Mouse (Mus musculus) adrenal gland, postnatal 4 days (tissue): ENCODE data around the gene Otud4. TPM values are rescaled to one million over a fixed set of nuclear protein-coding genes. Genes with fewer than 3 reads are reported as not detected.
"Not testable (repeated sequence)": the region's sequence is repeated elsewhere in the genome, so short reads cannot be mapped to it uniquely, and the experiment has no call there.

Experiments used
- DNase-seq, 2 experiments: peaks; one replicate each; pipeline ENCODE4 v3.0.0; 2021 to 2022; ENCODE audit warnings: low spot score in 2 of 2, mixed read lengths in 2 of 2
- total RNA-seq, 2 experiments: library from RNA; stranded (reverse); gene quantifications; 2 replicates each; pipeline ENCODE4 v1.2.3; 2021

Otud4 gene
- total RNA-seq, 2 experiments from 2014 or later = 52.8 to 55.6 TPM

DNA sequence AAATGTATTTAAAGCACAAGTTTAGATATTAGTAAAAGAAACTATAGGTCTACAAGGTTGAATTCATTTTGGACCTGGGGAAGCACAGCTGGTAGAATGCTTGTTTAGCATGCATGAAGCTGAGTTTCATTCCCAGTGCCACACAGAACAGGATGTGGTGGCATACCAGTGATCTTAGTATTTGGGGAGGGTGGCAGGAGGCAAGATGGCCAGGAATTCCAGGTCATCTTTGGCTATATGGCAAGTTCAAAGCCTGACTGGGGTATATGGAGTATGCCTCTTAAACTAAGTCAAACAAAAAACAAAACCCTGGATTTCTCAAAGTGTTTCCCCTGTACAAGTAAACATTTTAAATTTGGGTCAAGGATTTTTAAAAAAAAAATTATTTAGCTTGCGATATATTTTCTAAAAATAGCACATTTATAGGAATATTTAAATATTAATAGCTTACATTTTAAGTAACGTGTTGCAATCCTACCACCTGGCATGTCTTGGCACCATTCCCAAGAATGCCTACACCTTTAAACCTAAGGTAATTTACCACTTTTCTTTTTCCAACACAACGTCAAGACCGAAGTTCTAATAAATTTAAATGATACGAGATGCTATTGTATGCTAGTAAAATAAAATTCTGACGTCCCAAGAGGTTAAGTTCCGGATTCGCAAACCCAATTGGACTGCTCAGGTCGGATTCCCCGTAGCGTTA lies 1.3 kb upstream of the Otud4 start:
- DNase-seq = no peak

DNA sequence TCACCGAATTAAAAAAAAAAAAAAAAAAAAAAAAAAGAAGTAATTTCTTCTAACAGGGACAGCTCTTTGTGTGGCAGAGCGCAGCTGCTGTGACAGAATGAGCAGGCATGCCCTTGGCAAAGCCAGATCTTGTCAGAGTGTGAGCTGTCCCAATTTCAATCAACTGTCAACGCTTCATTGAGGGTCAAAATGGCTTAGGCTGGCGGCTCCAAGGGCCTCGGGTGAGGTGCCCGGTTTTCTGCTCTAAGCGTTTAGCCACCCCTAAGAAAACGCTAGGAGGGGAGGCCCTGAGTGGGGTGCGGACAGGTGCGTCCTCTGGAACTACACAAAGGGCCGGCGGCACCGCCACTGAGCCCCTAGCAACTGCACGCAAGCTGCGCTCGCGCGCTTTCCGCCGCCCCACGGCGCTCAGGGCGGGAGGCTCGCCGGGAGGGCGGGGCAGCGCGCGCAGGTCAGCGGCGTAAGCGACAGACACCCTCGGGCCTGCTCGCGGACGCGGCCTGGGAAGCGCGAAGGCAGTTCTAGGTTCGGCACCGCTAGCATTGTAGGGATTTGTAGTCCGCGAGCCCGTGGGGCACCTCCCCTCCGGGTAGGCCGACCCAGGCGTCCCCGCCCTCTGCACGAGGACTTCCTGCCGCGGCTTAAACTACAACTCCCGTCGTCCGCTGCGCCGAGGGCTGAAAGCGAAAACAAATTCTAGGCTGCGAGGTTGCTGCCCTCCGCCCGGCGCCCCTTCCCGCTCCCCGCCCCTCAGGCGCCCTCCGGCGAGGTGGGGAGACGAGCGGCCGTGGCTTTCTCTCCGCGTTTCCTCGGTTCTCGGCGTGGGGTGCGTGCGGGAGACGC lies 490 bp upstream of the Otud4 start:
- peak; percentile 85 to 95 for DNase-seq

DNA sequence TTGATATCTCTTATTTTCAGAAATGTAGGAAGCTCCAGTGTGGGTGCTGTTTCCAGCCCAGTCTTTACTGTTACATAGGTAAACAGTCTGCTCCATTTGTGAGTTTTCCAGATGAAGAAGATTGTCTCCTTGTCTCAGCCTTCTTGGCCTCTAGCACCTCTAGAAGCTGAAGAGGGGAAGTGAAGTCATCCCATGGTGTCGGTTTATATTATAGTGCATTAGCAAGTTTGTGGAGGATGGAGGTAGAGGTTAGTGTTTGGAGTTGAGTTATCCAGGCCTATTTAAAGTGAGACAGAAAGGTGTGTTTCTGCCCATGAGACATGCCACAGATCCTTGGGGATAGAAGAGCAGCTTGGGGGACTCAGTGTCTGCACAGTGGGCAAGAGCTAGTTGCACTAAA lies 1.7 kb downstream of the Otud4 start:
- no peak for DNase-seq

DNA sequence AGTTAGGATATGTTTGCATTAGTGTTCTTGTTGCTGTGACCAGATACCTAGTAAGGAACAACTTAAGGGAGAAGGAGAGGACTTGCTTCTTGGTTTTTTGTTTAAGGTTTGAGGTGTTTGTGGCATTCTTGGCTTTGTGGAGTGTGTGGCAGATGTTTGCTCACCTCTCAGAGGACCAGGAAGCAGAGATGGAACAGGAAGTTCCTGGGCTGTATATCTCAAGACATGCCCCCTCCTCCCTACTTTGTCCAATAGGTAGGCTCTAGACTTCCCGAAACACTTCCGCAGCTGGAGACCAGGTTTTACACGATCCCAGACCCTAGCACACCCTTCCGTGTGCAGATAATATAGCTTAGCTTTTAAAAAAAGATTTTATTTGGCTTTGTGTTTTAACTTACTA lies 10.2 kb downstream of the Otud4 start:
- no peak for DNase-seq

DNA sequence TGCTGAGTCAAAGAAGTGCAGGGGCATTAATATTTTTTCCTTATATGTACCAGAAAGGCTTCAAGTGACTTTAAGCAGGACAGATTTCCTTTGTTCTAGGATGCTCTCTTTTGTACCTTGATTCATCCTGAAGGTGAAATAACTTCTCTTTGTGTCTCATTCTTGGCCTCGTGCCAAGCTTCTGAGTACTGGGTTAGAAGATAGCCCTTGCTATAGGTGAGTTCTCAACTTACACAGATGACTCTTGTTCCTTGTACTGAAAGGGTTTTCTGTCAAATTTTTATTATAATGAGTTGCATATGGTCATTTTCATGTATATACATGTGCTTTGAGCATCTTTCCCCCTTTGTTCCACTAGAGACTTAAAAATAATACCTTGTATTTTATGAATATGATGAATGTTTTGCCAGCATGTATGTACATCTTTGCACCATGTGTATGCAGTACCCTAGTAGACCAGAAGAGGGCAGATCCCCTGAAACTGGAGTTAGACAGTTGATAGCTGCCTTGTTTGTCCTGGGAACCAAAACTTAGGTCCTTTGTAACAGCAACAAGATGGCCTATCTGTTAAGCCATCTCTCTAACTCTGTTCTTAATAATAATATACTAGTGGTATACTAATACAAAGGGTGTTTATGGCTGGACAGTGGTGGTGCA lies 10.9 kb downstream of the Otud4 start:
- DNase-seq = no peak

DNA sequence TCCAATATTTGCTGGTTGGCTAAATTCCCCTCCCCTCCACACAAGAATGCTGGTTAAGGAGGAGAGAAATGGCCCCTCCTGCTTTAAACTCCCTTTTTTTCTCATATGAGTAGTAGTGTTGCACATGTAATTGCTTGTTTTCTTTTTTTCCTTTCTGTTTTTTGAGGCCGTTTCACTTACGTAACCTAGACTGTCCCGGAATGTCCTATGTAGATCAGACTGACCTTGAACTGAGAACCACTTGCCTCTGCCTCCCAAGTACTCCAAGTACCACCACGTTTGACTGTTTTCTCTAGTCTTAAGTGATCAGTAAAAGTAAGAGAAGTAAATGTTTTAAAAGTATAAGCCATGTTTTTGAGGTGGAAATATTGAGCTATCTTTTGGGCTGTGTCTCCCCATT lies 14.3 kb downstream of the Otud4 start:
- no peak for DNase-seq

DNA sequence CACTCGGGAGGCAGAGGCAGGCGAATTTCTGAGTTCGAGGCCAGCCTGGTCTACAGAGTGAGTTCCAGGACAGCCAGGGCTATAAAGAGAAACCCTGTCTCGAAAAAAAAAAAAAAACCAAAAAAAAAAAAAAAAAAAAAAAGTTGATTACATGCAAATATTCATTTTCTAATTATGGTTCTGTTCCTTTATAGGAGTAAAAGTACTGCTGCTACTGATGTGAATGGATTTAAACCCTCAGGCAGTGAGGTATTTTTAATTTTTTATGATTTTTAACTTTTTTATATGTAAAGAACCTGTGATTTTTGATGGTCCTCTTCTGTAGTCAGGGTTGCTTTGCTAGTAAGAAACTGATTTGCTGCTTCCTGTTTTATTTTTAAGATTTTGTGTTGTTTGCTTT lies 19.3 kb downstream of the Otud4 start:
- DNase-seq = not testable (repeated sequence)

DNA sequence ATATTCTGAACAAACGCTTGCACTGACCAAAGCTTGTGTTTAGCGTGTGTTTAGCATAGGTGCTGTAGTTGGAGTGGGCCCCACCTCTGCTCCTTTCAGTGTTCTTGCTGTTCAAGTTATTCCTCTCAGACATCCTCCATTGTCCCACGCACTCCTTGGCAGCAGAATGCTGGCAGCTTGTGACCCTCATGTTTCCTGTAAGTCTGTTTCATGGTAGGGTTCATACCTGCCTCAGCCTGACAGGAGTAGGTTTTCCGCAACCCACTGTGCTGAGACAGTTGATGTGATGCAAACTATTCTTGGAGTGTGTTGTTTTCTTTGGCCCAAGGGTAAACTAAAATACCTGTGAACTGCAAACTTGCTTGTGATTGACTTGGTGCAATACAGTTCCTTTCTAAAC lies 37.0 kb downstream of the Otud4 start:
- DNase-seq = no peak

DNA sequence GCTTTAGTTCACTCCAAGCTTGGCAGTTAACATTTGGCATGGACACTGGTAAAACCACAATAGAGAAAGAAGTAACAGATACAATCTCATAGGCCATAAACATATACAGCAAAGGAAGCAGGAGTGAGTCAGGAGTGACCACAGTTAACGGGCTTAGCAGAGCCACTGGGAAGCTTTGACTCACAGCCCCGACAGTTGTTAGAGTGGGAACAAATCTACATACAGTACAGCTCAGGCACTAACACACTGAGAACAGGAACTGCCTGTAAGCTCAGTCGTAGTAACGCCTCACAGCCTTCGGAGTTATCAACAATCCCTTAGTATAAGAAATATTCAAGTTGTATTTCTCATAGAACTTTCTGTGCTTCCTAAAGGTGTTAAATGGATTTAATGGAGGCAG lies 39.6 kb downstream of the Otud4 start:
- DNase-seq = no peak

DNA sequence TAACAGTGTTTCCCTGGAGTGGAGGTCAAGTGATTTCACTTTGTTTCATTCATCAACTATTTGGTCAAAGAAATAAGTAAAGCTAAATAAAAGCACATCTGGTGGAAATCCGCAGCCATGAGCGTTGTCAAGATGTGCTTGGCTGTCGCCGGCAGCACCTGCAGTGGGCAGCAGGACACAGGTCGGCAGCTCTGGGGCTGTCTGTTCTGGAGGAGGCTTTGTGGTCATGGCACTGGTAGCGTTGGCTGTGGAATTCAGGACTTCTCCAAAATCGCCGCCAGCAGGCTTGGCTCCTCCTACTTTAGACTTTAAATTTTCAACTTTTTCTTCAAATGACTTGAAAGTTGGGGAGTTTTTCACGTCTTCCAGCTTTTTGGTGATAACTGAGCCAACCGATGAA lies 40.7 kb downstream of the Otud4 start:
- DNase-seq = not testable (repeated sequence)

DNA sequence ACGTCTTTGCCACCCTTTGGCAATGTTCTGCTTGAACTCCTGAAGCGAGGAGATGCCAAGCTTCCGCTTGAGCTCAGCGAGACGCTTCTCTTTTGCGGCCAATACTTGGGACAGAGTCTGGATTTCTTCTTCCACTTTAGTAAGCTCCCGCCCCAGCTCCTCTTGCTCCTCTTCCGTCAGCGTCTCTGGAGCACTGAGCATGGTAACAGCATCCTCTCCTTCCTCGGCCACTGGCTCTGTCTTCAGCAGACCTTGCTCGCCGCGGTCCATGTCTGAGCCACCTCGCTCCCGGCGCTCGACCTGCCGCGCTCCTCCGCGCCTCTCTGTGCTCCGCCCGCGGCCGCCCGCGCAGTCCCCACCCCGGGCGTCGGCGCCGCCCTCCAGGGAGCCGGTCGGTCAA lies 41.1 kb downstream of the Otud4 start:
- DNase-seq = no peak

DNA sequence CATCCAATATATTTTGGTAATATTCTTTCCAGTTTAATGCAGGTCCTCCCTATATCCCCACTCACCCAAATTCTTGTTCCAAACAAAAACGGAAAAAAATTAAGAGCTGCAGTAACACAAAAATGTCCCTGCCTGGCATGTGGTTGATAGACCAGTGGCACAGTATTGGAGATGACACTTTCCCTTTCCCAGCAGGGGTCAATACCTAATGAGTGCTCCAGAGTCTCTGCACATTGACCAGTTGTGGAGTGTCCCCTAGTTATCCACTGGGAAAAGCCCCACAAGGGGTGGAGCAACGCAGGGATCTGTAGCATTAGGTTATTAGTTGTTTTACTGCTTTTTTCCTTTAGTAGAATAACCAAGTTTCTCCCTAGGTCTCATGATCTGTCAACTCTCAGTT lies 41.5 kb downstream of the Otud4 start:
- no peak for DNase-seq

DNA sequence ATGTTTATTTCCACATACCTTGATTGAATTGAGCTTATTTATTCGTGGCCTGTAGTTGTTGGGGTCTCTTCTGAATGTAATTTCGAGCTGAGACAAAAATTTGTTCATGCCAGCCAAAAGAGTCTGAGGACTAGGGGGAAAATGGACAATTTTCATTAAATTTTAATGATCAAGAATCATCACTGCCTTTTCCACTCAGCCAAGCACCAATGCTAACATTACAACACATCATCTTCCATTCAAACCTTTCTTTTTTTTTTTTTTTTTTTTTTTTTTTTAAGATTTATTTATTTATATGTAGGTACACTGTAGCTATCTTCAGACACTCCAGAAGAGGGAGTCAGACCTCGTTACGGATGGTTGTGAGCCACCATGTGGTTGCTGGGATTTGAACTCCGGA lies 46.5 kb downstream of the Otud4 start:
- DNase-seq = not testable (repeated sequence)

DNA sequence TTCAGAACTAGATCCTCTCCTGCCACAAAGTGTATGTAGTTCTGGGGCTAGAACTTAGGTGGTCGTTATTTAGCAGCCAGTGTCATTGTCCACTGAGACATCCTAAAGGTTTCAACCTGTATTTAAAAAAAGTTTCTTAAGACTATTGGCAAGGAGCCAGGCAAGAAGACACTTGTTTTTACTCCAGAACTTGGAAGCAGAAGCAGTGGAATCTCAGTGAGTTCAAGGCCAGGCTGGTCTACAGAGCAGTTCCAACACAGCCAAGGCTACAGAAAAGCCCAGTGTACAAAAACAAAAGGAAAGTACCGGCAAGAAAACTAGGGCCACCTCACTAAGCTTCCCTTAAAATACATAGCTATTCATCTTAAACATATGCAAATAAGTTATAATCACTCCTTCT lies 53.1 kb downstream of the Otud4 start:
- DNase-seq = no peak

DNA sequence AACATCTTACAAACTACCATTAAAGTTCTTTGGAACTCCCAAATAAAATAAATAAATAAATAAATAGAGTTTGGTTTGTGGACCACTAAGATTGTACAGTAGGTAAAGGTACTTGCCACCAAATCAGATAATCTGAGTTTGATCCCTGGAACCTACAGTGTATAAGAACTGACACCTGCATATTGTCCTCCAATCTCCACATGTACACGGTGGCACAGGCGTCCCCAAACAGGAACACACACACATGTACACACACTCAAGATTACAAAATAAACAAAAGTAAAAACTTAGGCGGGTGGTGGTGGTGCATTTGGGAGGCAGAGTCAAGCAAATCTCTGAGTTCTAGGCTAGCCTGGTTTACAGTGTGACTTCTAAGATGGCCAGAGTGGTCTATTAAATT lies 67.3 kb downstream of the Otud4 start:
- no peak for DNase-seq

DNA sequence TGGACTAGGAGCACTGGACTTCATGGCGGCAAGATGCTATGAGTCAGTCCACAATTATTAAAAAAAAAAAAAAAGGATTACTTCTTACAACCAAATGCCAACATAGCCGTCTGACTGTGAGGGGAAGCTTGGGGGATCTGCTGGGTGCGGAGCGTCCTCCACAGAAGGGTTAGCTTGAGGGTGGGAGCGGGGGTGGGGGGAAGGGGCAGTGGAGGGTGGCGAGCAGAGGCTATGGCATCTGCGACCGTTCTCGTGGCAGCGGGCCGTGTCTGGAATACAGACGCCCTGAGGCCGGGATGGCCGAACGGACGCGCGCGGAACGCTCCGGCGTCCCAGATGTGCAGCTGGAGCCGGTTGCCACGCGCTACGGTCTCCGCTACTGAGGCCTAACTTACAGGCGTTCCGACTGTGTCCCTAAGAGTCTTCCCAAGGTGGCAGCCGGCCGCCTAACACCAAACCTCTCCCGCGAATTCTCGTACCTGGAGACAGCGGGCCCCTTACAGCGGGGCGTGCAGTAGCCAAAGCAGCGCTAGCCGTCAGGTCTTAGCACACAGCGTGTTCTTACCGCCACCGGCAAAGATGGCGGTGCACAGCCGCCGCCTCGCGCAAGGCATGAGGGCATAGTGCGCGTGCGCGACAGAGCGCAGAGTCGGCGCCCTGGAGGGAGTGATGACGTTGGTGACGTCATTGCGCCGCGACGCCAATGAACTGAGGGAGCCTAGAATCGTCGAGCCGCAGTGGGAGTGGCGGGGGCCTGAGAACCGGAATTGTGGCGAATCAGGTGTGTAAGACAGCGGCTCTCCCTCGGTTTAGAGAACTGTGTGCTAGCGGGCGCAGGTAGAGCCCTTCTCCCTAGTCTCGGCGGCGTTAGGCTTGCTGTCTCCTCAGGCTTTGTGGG lies 71.9 kb downstream of the Otud4 start, which contains the start of the genes Abce1 and Anapc10:
Gene Abce1 (minus strand): TSS at position 677 of the 898 bp plus-strand sequence.
Gene Anapc10 (plus strand): TSS at position 757 of the 898 bp plus-strand sequence.
- peak; percentile 95 to 96 for DNase-seq

DNA sequence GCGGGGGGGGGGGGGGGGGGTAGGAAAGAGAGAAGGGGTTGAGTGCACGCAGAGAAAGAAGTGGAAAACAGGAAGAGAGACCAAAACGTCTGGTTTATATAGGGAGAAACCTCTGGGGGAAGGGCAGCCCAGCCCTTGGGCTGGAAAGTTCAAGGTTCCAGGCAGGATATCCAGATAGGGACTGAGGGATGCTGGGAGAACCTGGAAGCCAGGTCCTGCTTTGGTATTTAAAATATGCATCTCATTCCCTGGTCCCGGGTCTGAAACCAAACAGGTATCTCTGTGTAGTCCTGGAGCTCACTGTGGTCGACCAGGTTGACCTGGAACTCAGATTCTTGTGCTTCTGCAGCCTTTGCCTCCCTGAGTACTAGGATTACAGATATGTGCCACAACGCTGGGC lies 73.3 kb downstream of the Otud4 start:
- DNase-seq = no peak

DNA sequence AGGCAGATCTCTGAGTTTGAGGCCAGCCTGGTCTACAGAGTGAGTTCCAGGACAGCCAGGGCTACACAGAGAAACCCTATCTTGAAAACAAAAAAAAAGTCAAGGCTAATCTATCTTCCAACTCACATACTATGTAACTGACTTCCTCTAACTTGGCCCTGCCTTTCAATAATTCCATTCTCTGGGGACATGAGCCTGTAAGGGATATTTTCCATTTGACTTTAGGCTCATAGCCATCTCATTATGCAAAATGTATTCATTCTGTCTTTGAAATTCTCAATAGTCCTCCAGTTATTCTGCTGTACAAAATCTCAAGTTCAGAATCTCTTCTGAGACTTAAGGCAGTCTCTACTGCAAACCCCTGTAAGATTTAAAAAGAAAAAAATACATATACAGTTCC lies 82.1 kb downstream of the Otud4 start:
- no peak for DNase-seq

DNA sequence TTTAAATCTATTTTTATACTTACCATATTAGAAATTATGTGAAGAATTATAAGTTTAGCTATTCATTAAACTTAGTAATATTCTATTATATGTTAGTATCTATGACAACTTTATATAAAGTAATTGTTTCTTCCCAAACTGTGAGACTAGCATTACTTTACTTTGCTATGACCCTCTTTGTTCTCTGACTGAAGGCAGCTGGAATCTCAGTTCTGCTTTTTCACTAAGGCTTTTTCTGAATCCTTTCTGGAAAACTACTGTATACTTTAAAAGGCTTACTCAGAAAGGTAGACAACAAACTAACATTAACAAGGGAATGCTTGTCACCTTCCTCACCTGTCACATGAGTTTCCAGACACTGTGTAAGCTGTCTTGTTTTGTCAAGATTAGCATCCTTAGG lies 83.9 kb downstream of the Otud4 start:
- DNase-seq = no peak

DNA sequence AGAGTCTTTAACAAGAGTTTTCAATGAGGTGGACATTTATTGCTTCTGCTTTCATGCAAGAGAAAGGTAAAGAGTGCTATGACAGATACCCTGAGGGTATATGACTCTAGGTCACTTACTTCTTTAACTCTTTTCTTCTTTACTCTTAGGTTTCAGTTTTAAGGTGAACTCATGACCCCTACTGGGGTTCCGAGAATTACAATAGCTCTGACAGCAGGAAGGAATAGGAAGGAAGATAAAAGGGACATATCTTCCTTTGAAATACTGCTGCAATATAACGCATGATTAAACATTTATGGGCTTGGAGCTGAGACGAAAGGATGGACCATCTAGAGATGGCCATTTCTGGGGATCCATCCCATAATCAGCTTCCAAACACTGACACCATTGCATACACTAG lies 85.2 kb downstream of the Otud4 start:
- no peak for DNase-seq
